Mouse (Mus musculus) ZHBTc4 (cell line): ENCODE results near the gene Cenpq.
A peak's percentile ranks its signal among the peaks of the same experiment; 100 is the strongest.

Source experiments
- DNase-seq: peaks from one replicate; pipeline ENCODE4 v3.0.0-alpha.2; 2011; ENCODE audit warnings: low read depth, low spot score

The Cenpq gene

GRCm38 (mm10) chr17:40934420-40935231 lies at the start of gene Cenpq, which contains the start of gene Mut:
Cenpq (minus strand) TSS chr17:40935047.
Mut (plus strand) TSS chr17:40934685.
- DNase-seq = peak; percentile 99

GRCm38 (mm10) chr17:40977914-40978313 lies 43.1 kb upstream of the Cenpq start:
- peak; percentile 8 for DNase-seq

GRCm38 (mm10) chr17:40948518-40948917 lies 13.7 kb upstream of the Cenpq start:
- no peak for DNase-seq

- peak; percentile 32 for DNase-seq
These were observed 862 bp downstream of the Cenpq start for GRCm38 (mm10) chr17:40933985-40934384.

GRCm38 (mm10) chr17:40915499-40915898 lies 19.3 kb downstream of the Cenpq start:
- no peak for DNase-seq

GRCm38 (mm10) chr17:40914250-40914649 lies 20.6 kb downstream of the Cenpq start, which contains the start of gene Glyatl3:
Glyatl3 (minus strand) TSS chr17:40914350.
- no peak for DNase-seq

DNA sequence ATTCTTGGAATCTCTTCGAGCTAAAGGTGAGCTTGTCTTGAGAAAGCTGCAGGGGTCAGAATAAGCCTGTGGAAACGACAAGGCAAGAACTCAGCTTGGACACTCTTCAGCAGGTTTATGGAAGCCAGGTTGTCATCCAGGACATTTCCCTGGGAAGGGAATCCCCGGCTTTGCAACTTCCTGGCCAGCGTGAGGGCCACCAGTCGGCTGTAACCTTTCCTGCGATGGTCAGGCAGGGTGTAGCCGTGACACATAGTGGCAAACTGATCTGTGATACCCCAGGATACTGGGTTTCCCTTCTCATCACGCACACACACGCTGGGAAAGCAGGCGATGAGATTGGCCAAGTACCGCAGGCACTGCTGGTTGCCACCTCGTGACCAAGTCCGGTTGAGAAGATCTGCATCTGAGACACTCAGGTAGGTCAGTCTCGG lies 30.1 kb downstream of the Cenpq start:
- DNase-seq = peak; percentile 50

DNA sequence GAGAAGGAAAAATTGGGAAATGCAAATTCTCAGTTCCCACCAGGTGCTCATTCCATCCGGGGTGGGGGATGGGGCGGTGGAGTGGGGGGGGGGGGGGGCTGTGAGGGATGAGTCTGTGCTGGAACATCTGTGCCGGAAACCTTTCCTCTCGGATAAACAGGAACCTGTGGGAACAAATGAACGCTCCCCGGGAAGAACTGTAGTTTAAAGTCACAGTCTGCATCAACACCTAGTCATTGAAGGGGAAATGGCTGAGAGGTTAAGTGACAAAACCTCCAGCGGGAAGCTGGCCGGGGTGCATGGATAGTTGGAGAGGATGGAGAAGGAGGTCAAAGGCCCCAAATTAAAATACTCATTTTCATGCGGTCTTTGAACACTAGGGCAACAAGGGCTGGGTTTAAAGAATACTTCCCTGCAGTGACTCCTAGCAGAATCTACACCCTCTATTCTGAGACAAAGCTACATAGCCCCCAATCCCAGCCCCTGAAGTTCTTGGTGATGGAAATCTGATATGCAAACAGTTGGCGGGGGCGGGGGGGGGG lies 30.7 kb downstream of the Cenpq start:
- peak; percentile 50 for DNase-seq

GRCm38 (mm10) chr17:40903345-40903744 lies 31.5 kb downstream of the Cenpq start:
- no peak for DNase-seq

GRCm38 (mm10) chr17:40899783-40900363 lies 35.0 kb downstream of the Cenpq start:
- peak; percentile 85 for DNase-seq

DNA sequence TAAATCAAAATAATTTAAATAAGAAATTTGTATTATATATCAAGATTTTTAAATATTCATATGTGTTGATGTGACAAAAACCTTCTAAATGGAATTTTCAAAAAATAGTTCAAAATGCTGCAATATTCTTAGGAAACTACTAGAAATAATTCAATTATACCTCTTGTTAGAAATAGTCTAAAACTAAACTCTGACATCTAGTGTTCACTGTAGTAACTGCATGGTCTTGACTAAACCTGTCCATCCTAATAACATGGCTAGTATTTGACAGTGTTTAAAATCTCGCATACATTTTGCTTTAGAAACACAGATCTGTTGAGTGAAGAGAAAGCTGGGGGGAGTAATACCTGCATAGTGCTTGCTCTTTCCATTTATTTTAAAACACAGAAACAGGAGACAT lies 38.0 kb downstream of the Cenpq start:
- peak; percentile 39 for DNase-seq

DNA sequence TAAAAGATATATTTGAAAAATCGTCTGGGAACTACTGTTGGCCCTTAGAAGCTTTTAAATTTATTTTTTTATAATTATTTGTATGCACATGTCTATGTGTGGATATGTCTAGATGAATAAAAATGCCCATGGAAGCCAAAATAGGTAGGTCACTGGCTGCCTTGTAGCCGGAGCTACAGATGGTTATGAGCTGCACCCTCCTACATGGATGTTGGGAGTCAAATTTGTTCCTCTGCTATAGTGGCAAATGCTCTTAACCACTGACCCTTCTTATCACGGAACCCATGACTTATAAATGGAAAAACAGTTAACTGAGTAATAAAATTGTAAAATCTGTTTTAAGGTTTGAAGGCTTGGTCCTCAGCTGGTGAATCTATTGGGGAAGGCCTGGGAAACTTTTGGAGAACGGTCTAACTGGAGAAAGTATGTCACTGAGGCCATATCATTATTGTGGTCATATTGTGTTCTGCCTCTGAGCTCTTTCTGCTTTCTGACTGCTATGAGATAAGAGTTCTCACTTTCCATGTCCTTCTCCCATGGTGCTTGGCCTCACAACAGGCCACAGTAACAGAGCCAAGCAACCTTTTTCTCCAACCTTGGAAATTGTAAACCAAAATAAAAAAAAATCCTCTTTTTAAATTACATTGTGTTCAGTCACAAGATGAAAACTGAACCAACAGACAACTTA lies 46.9 kb downstream of the Cenpq start:
- no peak for DNase-seq

- DNase-seq = no peak
These were observed 49.7 kb downstream of the Cenpq start for GRCm38 (mm10) chr17:40885155-40885554.

DNA sequence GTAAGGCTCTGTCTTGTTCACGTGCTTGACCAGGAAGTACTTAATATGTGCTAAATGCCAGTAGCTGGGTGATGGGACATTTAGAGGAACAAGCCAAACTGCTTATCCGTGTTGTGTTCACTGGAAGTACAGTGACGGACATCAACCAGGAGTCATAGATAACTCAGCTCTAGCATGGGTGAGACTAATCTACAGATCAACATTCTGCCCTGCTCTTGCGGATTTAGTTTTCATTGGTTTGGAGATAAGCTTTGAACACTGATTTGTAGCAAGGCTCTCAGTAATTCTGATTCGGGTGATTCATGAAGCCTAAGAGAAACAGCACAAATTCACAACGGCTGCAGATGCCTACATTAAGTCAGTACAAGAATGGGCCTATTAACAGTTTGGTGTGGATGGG lies 52.7 kb downstream of the Cenpq start:
- no peak for DNase-seq

GRCm38 (mm10) chr17:40879924-40880691 lies 54.7 kb downstream of the Cenpq start, which contains the start of gene 9130008F23Rik:
9130008F23Rik (minus strand) TSS chr17:40880559.
- peak; percentile 38 for DNase-seq

GRCm38 (mm10) chr17:40879528-40879923 lies 55.3 kb downstream of the Cenpq start:
- no peak for DNase-seq

- DNase-seq = no peak
These were observed 57.1 kb downstream of the Cenpq start for GRCm38 (mm10) chr17:40877741-40878140.

GRCm38 (mm10) chr17:40875568-40875967 lies 59.3 kb downstream of the Cenpq start:
- DNase-seq = no peak

GRCm38 (mm10) chr17:40874701-40875100 lies 60.1 kb downstream of the Cenpq start:
- no peak for DNase-seq

- DNase-seq = no peak
These were observed 61.2 kb downstream of the Cenpq start for GRCm38 (mm10) chr17:40873582-40874011.
